Mouse (Mus musculus): ENCODE results near the gene Popdc3.
"Not testable (repeated sequence)": the region's sequence is repeated elsewhere in the genome, so short reads cannot be mapped to it uniquely, and the experiment has no call there.

Popdc3 gene

GRCm38 (mm10) chr10:45194531-45194930, 16.6 kb downstream of the Popdc3 start:
- DNase-seq (ENCODE audit: low read depth, low spot score), result no peak

- DNase-seq (ENCODE audit: low read depth, low spot score), result no peak
These were observed 26.7 kb downstream of the Popdc3 start for GRCm38 (mm10) chr10:45204582-45204981.

DNA sequence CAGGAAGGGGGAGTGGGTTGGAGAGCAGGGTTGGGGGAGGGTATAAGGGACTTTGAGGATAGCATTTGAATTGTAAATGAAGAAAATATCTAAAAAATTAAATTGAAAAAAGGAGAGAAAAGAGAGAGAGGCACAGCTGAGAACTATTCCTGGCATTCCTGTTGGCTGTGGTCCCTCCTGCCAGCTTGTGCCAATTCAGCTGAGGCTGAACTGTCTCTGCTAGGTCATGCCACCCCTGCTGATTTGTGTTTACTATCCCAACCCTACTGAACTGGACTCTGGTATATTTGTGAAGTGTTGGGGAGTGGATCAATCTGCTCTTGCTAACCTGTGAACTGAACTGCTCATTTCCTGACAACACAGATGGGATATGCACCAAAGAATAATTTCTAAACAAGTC, 32.3 kb downstream of the Popdc3 start:
- no peak for DNase-seq (ENCODE audit: low read depth, low spot score)

DNA sequence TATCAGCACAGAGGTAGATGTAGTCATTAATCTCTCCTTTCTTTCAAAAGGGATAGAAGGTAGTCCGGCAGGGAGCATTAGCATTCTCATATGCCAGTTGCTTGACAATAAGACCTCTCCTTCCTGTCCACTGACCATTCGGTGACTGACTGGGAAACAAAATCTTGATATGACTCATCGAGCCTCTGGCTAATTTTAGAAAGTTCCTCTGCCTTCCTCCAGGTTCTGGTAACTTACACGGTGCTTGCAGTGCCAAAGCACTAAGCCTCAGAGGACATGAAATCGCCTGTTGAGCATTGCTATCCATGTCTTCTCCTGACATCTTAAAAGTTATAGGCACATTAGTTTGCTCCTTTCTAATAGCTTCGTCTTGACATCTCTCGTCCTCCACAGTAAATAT, 38.8 kb downstream of the Popdc3 start:
- DNase-seq (ENCODE audit: low read depth, low spot score), result no peak

- DNase-seq (ENCODE audit: low read depth, low spot score), result no peak
These were observed 52.1 kb downstream of the Popdc3 start for GRCm38 (mm10) chr10:45229954-45230353.

- no peak for DNase-seq (ENCODE audit: low read depth, low spot score)
These were observed 55.5 kb downstream of the Popdc3 start for GRCm38 (mm10) chr10:45233351-45233750.

DNA sequence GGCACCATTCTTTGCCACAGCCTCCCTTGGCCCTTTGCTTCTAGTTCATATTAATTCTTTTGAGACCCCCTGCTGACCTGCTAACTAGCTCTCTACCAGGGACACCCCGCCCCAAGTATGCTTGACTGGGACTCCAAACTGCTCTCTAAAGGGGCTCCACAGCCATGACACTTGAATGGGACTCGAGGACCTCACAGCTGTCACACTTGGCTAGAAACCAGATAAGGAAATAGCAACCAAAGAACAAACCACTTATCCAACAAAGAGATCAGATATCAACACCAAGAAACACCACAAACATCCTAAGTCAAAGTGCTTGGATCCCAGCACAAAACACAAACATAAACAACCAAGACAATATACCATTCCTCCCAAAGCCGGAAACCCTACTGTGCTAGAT, 58.4 kb downstream of the Popdc3 start:
- no peak for DNase-seq (ENCODE audit: low read depth, low spot score)

- no peak for DNase-seq (ENCODE audit: low read depth, low spot score)
These were observed 59.6 kb downstream of the Popdc3 start for GRCm38 (mm10) chr10:45237492-45237891.

- no peak for DNase-seq (ENCODE audit: low read depth, low spot score)
These were observed 82.6 kb downstream of the Popdc3 start for GRCm38 (mm10) chr10:45260477-45260876.

DNA sequence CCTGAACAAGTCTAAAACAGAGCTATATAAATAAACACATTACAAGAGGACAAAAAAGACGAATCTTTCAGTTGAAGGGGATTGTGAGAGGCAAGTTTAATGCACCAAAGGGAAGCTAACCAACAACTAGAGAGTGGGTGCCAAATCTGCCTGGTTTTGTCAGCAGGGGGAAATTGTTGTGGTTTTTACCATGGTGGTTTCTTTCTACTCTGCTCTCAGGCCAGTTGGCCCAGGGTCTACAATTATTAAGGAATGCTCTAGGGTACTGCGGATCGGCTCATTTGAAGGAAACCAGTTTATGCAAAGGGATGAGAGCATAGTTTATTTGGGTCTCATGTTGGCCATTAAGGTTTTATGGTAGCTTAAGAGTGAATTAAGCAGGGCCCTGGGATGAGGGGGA, 84.2 kb downstream of the Popdc3 start:
- no peak for DNase-seq (ENCODE audit: low read depth, low spot score)

DNA sequence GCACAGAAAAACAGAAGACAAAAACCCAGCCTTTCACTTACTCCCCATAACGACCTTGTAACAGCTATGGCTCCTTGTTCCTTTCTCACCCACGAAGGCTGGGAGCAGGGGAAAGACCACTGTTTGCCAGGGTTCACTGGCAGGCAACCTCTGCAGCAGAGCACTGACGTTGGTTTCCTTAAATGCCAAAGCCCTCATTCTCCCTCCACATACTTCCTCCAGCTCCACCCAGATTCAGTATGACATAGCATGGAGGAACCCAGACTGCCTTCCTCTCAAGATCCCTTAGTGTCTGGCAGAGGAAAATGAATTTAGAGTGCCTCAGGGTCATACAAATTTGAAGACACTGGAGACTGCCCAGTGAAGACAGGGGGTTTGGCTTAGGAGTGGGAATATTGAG, 98.6 kb downstream of the Popdc3 start:
- no peak for DNase-seq (ENCODE audit: low read depth, low spot score)

GRCm38 (mm10) chr10:45276995-45277394, 99.1 kb downstream of the Popdc3 start:
- no peak for DNase-seq (ENCODE audit: low read depth, low spot score)

DNA sequence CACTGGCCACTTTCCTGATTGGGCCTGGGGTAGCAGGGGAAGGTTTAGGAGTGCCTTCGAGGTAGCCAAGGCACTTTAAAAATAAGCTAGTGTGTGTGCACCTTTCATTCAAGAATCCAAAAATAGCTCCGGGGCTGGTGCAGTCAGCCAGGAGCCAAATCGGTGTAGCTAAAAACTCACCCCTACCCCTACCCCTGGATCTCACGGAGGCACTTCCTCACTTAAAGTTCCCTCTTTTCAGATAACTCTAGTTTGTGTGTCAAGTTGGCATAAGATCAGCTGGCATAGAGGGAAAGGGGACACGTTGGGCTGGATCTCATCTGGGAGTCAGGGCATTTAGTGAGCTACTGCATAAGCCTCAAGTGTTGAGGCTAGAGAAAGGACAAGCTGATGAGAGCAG, 107.8 kb downstream of the Popdc3 start:
- no peak for DNase-seq (ENCODE audit: low read depth, low spot score)

- no peak for DNase-seq (ENCODE audit: low read depth, low spot score)
These were observed 110.5 kb downstream of the Popdc3 start for GRCm38 (mm10) chr10:45288351-45288750.

DNA sequence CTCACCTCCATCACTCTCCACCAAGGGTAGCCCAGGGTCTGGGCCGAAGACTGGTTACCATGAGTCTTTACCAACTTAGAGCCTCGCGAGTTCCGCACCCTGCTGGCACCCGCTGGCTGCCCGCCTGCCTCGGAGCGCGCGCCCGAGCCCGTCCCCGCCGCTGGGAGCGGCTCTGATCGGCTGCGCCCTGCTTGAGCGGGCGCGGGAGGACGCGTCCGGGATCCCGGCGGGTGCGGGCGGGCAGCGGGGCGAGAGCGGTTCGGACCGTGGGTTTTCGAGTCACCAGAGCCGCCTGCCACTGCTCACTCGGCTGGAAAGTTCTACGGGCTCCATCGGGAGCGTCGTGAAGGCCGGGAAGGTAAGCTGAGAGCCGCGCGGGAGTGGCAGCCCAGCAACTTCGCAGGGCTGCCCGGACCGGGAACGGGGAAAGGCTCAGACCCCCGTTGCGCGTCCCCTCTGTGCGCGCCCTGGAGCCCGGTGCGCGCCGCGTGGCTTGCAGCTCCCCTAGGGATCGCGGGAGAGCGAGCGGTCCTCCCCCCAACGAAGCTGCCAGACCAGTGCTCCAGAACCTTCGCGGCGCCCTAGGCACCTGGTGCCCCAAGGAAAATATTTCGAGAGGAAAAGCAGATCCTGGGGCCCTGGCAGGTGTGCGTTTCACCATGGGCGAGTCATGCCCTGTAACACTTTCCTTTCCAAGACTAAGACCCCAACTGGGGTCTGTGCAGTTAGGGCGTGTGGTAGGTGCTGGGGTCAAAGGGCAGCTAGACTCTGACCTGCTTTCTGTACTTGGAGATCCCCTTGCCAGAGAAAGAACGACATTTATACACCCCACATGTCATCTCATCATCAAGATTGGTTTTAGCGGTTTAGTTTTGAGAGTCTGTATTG, 111.6 kb downstream of the Popdc3 start:
- DNase-seq (ENCODE audit: low read depth, low spot score), result no peak

DNA sequence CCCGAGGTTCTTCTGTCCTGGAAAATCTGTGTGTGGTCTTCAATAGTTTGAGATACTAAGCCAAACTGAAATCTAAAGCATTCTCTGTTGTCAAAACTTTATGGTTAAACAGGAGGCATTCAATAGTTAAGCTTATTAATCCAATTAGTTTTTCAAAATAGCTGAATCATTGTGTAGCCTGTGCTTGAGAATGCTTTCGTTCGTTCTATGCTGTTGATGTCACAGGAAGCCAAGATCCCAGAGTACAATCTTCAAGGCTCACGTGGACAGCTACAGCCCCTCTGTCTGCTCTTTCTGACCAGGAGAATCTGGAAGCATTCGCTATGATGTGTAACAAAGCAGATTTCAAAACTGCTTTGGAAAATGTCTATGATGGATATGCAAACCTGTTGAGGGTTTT, 112.7 kb downstream of the Popdc3 start:
- DNase-seq (ENCODE audit: low read depth, low spot score), result no peak

DNA sequence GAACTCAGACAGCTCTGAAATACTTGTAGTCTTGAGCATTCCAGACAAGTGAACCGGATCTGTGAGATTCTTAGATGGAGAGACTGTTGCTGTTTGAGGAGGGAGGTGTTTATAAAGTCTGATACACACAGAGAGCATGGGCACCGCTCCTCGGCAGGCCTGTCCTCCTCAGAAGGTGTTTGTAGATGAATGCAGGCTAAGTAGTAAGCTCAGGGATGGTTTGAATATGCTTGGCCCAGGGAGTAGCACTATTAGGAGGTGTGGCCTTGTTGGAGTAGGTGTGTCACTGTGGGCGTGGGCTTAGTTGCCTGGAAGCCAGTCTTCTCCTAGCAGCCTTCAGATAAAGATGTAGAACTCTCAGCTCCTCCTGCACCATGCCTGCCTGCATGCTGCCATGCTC, 114.3 kb downstream of the Popdc3 start:
- DNase-seq (ENCODE audit: low read depth, low spot score), result not testable (repeated sequence)

DNA sequence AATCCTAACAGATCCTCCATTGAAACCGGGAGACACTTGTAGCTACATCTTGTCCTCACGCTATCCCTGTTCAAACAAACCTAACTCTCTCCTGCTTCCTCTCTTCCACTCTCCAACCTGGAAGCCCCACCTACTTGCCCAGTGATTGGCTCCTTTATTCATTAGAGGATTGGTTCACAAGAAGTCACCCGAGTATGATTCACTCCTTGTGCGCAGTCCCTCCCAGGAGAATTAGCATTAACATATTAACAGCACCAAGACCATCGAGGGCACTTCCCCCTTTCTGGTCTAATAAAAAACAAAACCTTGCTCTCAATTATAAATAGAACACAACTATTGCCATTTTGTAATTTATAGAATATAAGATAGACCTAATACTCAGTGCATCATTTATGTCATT, 117.2 kb downstream of the Popdc3 start:
- DNase-seq (ENCODE audit: low read depth, low spot score), result no peak

DNA sequence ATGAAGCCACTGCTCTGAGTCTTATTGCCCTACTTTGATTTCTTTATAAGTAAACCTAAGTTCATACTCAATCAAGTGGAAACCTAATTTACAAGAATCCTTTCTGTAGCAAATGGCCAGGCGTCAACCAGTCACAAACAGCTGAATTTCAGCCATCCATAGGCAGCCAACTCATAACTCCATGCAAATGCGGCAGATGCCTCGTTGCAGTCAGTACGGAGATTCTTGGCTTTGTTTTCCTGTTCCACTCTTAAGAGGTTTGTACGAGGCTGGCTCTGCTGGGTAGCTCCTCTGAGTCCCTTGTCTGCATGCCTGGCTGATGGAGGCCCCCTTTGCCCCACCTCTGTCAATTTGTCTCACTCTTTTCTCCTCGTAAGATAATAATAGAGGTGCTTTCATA, 120.6 kb downstream of the Popdc3 start:
- no peak for DNase-seq (ENCODE audit: low read depth, low spot score)

- DNase-seq (ENCODE audit: low read depth, low spot score), result no peak
These were observed 121.6 kb downstream of the Popdc3 start for GRCm38 (mm10) chr10:45299509-45299908.

- DNase-seq (ENCODE audit: low read depth, low spot score), result no peak
These were observed 125.6 kb downstream of the Popdc3 start for GRCm38 (mm10) chr10:45303315-45304036.

DNA sequence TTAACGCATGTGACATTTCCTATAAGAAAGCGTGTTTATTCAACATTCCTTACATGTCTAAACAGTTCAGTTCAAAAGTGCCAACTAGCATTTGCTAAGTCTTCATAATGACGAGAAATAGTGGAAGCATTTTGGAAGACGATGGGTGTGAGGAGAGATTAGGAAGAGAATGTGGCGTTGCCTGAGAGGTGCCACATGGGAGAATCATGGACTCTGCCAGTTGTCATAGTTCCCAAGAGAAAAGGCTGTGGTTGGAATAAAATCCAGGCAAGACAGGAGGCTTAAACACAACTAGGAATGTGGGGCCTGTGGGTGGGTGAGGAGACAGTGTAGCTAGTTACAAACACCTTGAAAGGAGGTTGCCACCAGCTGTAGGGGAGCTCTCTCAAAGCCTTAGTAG, 127.3 kb downstream of the Popdc3 start:
- DNase-seq (ENCODE audit: low read depth, low spot score), result no peak

- DNase-seq (ENCODE audit: low read depth, low spot score), result no peak
These were observed 133.2 kb downstream of the Popdc3 start for GRCm38 (mm10) chr10:45311129-45311528.

Data from telencephalon, adult 2 months (tissue).